Mouse (Mus musculus) thymus, postnatal 10 days (tissue): ENCODE results near the gene Tex101.
"Not testable (repeated sequence)": the region's sequence is repeated elsewhere in the genome, so short reads cannot be mapped to it uniquely, and the experiment has no call there.

ENCODE experiments used
- DNase-seq, 2 experiments: peaks; one replicate each; pipeline ENCODE4 v3.0.0; 2021; ENCODE audit warnings: low spot score in 2 of 2

Tex101 gene

DNA sequence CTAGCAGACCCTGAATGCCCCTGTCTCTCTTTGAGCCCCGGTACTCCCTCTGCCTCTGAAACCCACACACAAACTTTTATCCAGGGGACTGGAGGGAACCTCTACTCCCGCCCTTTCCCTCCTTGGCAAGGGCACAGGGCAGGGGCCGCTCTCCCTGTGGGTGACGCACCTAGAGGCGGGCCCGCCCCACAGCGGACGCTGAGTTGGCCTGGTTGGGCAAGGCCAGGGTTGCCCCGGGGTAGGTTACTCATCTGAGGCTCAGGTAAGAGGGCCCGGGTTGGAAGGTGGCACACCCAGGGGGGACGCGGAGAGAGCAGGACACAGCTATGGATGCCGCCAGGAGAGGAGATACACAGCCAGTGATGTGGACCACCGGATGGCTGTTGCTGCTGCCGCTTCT, 40.2 kb downstream of the Tex101 start, which contains the start of gene Lypd3:
Gene Lypd3, plus strand, starts transcription at position 287 of the 400 bp plus-strand sequence.
- DNase-seq = no peak

- DNase-seq = no peak
Observed at GRCm38 (mm10) chr7:24630116-24630880, 46.2 kb downstream of the Tex101 start.

GRCm38 (mm10) chr7:24629672-24630071, 46.8 kb downstream of the Tex101 start:
- no peak for DNase-seq

DNA sequence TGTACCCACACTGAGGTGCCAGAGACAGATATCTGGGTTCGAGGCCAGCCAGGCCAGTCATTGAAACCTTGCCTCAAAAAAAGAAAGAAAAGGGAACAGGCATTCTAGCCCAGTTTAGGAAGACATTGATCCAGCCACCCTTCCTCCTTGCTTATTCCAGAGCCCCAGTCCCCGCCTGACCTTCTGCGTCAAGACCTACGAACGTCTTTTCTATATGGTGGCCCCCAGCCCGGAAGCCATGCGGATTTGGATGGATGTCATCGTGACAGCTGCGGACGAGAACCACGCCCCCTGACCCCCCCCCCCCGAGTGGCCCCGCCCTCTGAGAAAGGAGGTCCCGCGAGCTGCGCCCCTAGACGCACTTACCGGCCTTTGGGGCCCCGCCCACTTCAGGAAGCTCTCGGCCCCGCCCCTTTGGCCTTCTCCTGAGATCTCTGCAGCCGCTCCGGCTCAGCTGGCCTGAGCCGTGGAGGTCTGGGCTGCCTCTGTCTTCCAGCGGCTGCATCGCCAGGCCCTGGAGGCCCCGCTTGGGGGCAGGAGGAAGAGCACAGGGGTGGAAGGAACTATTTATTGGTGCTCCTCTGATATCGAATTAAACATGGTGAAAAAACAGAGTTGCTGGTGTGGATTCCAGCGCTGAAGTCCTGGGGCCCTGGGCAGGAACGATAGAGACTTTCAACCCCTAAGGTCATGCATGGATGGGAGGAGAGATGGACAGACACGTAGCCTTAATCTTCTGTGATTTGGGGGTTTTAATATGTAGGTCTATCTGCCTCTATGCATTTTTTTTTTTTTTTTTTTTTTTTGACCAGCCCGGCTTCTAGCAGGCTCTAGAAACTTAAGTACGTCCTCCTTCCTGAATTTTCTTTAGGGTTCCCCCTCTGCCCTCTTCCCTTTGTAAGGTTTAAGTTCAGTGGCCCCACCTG, 47.5 kb downstream of the Tex101 start:
- peak; percentile 75 to 80 for DNase-seq

GRCm38 (mm10) chr7:24622967-24623366, 53.5 kb downstream of the Tex101 start:
- DNase-seq = no peak

DNA sequence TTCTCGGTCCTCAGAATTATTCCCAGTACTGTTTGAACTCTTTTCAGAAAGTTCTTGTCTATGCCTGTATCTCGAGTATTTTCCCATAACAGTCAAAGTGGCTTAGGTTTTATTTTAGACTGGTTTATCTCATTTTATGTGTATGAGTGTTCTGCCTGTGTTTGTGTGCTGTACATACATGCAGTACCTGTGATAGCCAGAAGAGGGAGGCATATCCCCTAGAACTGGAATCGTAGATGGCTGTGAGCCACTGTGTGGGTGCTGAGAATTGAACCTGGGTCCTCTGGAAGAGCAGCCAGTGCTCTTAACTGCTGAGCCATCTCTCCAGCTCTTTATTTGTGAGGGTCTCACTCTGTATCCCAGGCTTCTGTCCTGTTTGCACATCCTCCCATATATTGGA, 55.3 kb downstream of the Tex101 start:
- no peak for DNase-seq

GRCm38 (mm10) chr7:24619671-24620397, 56.6 kb downstream of the Tex101 start:
- no peak for DNase-seq

DNA sequence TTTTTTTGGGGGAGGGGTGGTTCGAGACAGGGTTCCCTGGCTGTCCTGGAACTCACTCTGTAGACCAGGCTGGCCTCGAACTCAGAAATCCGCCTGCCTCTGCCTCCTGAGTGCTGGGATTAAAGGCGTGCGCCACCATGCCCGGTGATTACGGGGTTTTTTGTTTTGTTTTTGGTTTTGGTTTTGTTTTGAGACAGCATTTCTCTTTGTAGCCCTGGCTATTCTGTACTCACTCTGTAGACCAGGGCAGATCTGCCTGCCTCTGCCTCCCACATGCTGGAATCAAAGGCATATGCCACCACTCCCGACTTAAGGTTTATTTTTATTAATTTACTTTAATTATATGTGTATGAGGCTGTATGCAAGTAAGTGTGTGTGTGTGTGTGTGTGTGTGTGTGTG, 58.1 kb downstream of the Tex101 start:
- DNase-seq = not testable (repeated sequence)
